Mouse (Mus musculus) midbrain, embryonic 16.5 days (tissue): Measurements from ENCODE around the gene Slc24a4. TPM values are rescaled to one million over a fixed set of nuclear protein-coding genes. Genes with fewer than 3 reads are reported as not detected.

ENCODE experiments used
- ATAC-seq: fragments of 200-750 bp; cut with Nextera tagmentation; 2 replicates; pipeline ENCODE4 v1.8.0; 2017; ENCODE audit warnings: moderate TSS enrichment
- H3K27ac ChIP-seq: fragments of 300-500 bp; sonication (generic); 2 replicates; pipeline ENCODE4 v1.5.1; 2014; ENCODE audit warnings: mild to moderate bottlenecking, low read length, mixed read lengths
- H3K27me3 ChIP-seq: fragments of 300-500 bp; sonication (generic); 2 replicates; pipeline ENCODE4 v1.6.1; 2014; ENCODE audit warnings: low read depth, low read length, mixed read lengths; ENCODE audit not compliant: control insufficient read depth, insufficient read depth
- H3K36me3 ChIP-seq: fragments of 300-500 bp; sonication (generic); 2 replicates; pipeline ENCODE4 v1.6.1; 2014; ENCODE audit warnings: mild to moderate bottlenecking, low read length, moderate library complexity, mixed read lengths; ENCODE audit not compliant: control insufficient read depth, insufficient read depth
- H3K4me1 ChIP-seq: fragments of 300-500 bp; sonication (generic); 2 replicates; pipeline ENCODE4 v1.6.1; 2014; ENCODE audit warnings: mild to moderate bottlenecking, low read length, mixed read lengths; ENCODE audit not compliant: control insufficient read depth, insufficient read depth
- H3K4me2 ChIP-seq: fragments of 300-500 bp; sonication (generic); 2 replicates; pipeline ENCODE4 v1.6.1; 2014; ENCODE audit warnings: mild to moderate bottlenecking, low read length, mixed read lengths
- H3K4me3 ChIP-seq: fragments of 300-500 bp; sonication (generic); 2 replicates; pipeline ENCODE4 v1.5.1; 2014; ENCODE audit warnings: low read depth, mild to moderate bottlenecking, low read length, moderate library complexity, mixed read lengths
- H3K9ac ChIP-seq: fragments of 300-500 bp; sonication (generic); 2 replicates; pipeline ENCODE4 v1.6.1; 2014; ENCODE audit warnings: low read depth, low read length, mixed read lengths
- H3K9me3 ChIP-seq: fragments of 300-500 bp; sonication (generic); replicated peaks from 2 replicates; pipeline ENCODE4 v1.6.1; 2014; ENCODE audit warnings: mild to moderate bottlenecking, low read length, mixed read lengths; ENCODE audit not compliant: control insufficient read depth, poor library complexity, severe bottlenecking
- WGBS: fragments of 180-500 bp; shearing (Covaris S2); extraction: QIAGEN DNeasy Blood & Tissue Kit; methylation state at CpG from one replicate; pipeline ENCODE4 v1.1.7; 2014; 5-methylcytosine and 5-hydroxymethylcytosine counted together
- polyA plus RNA-seq: library from polyadenylated mRNA; unstranded; fragments of >200 nt; fragmentation: Nextera tagmentation; extraction: Ambion mirVana; gene quantifications from 2 replicates; pipeline ENCODE4 v1.2.1, GENCODE M21; 2015

Gene Slc24a4
- polyA plus RNA-seq, 1 experiment from 2014 or later: 1.7 TPM

DNA sequence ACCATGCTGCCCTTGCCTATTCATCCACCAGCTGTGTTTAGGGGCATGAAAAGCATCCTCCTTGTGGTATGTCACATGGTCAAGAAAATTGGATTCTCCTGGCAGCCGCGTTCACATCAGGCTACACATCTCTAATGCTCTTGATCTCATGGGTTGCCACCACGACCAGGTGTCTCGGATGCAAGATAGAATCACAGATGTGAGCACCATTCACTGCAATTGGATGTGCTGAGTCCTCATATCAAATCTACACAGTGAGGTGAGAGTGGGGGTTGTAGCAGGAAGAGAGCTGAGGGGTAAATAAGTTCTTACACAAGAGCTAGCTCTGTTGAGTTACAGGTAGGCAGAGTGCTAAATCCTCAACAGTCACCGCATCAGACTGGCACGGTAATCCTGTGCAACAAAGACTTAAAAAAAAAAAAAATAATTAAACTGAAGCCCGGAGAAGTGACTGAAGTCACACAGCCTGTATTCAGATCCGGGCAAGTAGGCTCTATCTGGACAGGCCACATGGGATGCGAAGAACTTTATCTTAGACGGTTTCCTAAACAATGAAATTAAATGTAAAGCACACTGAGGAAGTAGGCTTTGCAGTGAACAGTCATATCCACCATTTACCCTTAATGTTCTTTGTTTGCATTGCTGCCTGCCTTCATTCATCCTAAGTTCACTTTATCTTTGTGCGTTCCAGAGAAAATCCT is 180.7 kb downstream of the Slc24a4 start:
- H3K4me2 ChIP-seq: no peak overlapping the region
- no peak overlapping the region for H3K27ac ChIP-seq
- no peaks in the 10 kb centered on the region for H3K9me3 ChIP-seq
- no peaks in the 10 kb centered on the region for H3K27me3 ChIP-seq
- ATAC-seq: no peak
- WGBS: 91% methylated on average over 11 of the region's 11 CpGs
- no peak overlapping the region for H3K9ac ChIP-seq
- no peak overlapping the region for H3K4me3 ChIP-seq
- no peaks in the 10 kb centered on the region for H3K36me3 ChIP-seq
- H3K4me1 ChIP-seq: peaks cover 5% of the 10 kb centered on the region; the same call in 1 of the 2 replicates

DNA sequence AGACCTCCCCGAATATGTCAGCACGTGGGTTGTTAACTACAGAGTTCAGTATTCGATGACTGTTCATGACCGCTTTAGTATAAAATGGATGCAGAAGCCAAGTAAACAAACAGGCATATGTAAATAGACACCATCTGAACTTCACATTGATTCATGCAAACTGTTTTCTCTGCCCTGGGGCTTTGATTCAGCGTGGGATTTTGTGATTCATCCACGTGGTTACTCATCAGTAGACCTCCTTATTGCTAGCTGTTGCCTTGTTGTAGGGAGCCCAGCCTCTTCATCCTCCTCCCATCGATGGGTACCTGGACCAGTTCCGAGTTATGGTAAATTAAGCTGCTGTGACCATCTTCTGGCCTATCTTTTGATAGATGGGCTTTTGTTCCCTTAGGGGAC is 181.3 kb downstream of the Slc24a4 start:
- H3K4me3 ChIP-seq: no peak overlapping the region
- H3K27me3 ChIP-seq: no peaks in the 10 kb centered on the region
- H3K4me1 ChIP-seq: peaks cover 5% of the 10 kb centered on the region; the same call in 1 of the 2 replicates
- H3K27ac ChIP-seq: no peak overlapping the region
- 86% methylated on average over 8 of the region's 8 CpGs for WGBS
- no peaks in the 10 kb centered on the region for H3K36me3 ChIP-seq
- no peaks in the 10 kb centered on the region for H3K9me3 ChIP-seq
- no peak overlapping the region for H3K9ac ChIP-seq
- no peak overlapping the region for H3K4me2 ChIP-seq
- ATAC-seq: no peak

DNA sequence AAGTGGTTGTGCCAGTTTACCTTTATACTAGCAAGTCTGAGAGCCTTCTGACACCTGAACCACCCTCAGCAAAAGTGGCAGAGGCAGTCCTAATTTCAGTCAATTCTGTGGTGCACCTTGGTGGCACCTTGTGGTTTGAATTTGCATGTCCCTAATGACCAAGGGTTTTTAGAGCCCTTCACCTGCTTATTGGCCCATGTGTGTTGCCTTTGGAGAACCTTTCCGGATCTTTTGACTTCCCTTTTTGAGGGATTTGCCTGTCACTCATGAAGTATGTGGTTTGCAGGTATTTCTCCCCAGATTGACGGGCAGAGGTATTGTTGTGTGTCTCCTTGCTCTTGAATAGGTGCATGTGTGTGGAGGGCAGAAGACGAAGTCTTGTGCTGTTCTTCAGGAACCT is 181.7 kb downstream of the Slc24a4 start:
- H3K4me1 ChIP-seq: peaks cover 5% of the 10 kb centered on the region; the same call in 1 of the 2 replicates
- no peak for ATAC-seq
- WGBS: 91% methylated on average over 3 of the region's 3 CpGs

DNA sequence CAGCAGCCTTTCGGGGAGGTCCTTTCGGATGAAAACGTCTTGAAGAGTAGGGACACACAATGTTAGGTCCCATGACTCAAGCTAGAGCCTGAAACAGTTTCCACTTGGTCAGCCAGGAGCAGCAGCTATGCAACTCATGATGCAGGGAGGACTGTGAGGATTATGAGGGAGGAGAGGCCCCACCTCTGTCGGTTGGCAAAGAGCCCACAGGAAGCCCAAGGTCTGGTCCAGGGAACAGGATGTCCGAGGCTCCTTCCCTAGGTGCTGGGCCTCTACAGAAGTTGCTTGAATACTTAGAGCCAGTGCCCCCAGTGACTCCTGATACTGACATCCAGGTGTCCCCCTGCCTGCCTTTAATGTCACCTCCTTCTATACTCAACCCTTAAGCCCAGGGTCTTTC is 182.9 kb downstream of the Slc24a4 start:
- H3K9ac ChIP-seq: no peak overlapping the region
- H3K4me2 ChIP-seq: no peak overlapping the region
- H3K27me3 ChIP-seq: no peaks in the 10 kb centered on the region
- no peak for ATAC-seq
- no peak overlapping the region for H3K4me3 ChIP-seq
- no peaks in the 10 kb centered on the region for H3K36me3 ChIP-seq
- WGBS: 87% methylated on average over 5 of the region's 5 CpGs
- no peaks in the 10 kb centered on the region for H3K9me3 ChIP-seq
- peaks cover 5% of the 10 kb centered on the region; the same call in 1 of the 2 replicates for H3K4me1 ChIP-seq
- H3K27ac ChIP-seq: no peak overlapping the region

More for the DNA sequence above, 181.7 kb downstream of the Slc24a4 start:
- Histone ChIP-seq H3K9ac (no peak overlapping the region), H3K4me3 (no peak overlapping the region), H3K27me3 (no peaks in the 10 kb centered on the region), H3K27ac (no peak overlapping the region), H3K4me2 (no peak overlapping the region), H3K9me3 (no peaks in the 10 kb centered on the region), H3K36me3 (no peaks in the 10 kb centered on the region)

Other genes starting within 250 kb of the Slc24a4 start
- gene Trip11, start 215.5 kb upstream of the Slc24a4 start, polyA plus RNA-seq: 16.4 and 22.1 TPM in 2 replicates
- gene Atxn3, start 170.5 kb upstream of the Slc24a4 start, polyA plus RNA-seq: 13.5 and 13.6 TPM in 2 replicates
- 29.8 and 32.3 TPM in 2 replicates for gene Cpsf2, start 152.7 kb upstream of the Slc24a4 start, polyA plus RNA-seq
- gene Rin3, start 154.3 kb downstream of the Slc24a4 start, polyA plus RNA-seq: 1.6 and 2.8 TPM in 2 replicates